Mouse (Mus musculus): ENCODE results near the gene F8a. TPM values are rescaled to one million over a fixed set of nuclear protein-coding genes. Genes with fewer than 3 reads are reported as not detected.
"Not testable (repeated sequence)": the region's sequence is repeated elsewhere in the genome, so short reads cannot be mapped to it uniquely, and the experiment has no call there.

F8a gene
- total RNA-seq (2017), result 2.7 to 6.9 TPM (median 4.8 TPM) in 3 replicates

GRCm38 (mm10) chrX:73227914-73228605 lies at the start of gene F8a:
TSS of gene F8a (plus strand) at chrX:73228291.
- peak; percentile 100 for ATAC-seq (replicated peaks; ENCODE audit: insufficient number of reproducible peaks, low FRiP score, low TSS enrichment, poor library complexity, severe bottlenecking)

DNA sequence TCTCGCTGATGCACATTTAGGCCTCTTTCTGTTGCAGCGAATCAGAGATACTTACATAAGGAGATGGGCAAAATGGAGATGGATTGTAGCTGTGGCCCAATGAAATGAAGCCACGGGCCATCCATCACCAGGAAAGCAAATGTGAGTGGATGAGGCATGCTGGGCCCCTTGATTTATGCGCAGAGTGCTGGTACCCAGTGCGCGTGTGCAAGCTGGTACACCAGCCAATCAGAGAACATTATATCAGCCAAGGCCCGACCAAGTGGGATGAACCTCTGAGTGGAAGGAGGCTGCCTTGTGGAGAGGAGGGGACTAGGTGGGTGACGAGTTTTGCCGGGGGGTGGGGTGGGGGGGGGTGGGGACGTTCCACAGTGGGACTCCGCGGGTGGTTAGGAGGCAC lies 36.2 kb upstream of the F8a start, which contains the start of gene Xlr3b:
Gene Xlr3b (plus strand): TSS at position 274 of the 400 bp plus-strand sequence.
- 0 out of 2 replicates have a peak, but pooled peaks have one; percentile 31 for ATAC-seq (replicated peaks; ENCODE audit: insufficient number of reproducible peaks, low FRiP score, low TSS enrichment, poor library complexity, severe bottlenecking)

GRCm38 (mm10) chrX:73213819-73214564 lies 14.1 kb upstream of the F8a start, which contains the start of gene Xlr4b:
TSS of gene Xlr4b (plus strand) at chrX:73214333.
- not testable (repeated sequence) for ATAC-seq (replicated peaks; ENCODE audit: insufficient number of reproducible peaks, low FRiP score, low TSS enrichment, poor library complexity, severe bottlenecking)

DNA sequence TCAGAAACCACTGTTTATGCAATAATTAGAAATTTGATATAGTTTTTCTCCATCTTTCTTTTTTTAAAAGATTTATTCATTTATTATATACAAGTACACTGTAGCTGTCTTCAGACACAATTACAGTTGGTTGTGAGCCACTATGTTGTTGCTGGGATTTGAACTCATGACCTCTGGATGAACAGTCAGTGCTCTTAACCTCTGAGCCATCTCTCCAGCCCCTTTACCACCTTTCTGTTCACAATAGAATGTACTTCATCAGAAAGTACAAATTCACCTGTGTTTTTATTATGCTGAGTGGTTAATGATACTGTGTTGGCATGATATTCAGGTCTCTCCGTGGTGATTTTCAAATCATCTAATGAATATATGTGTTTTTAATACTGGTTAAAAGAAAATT lies 2.7 kb upstream of the F8a start:
- ATAC-seq (replicated peaks; ENCODE audit: insufficient number of reproducible peaks, low FRiP score, low TSS enrichment, poor library complexity, severe bottlenecking), result no peak

DNA sequence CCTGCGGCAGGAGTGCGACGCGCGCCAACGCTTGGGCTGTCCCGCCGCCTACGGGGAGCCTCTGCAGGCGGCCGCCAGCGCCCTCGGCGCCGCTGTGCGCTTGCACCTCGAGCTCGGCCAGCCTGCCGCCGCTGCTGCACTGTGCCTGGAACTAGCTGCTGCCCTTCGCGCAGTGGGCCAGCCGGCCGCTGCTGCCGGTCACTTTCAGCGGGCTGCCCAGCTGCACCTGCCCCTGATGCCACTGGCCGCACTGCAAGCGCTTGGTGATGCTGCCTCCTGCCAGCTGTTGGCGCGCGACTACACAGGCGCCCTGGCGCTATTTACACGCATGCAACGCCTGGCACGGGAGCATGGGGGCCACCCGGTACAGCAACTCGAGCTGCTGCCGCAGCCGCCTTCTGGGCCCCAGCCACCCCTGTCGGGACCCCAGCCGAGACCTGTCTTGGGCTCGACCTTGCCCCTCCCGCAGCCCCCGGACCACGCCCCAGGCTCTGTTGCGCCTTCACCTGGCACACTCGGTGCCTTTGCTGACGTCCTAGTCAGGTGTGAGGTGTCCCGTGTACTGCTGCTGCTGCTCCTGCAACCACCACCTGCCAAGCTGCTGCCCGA lies 619 bp downstream of the F8a start:
- 0 out of 2 replicates have a peak, but pooled peaks have one; percentile 45 for ATAC-seq (replicated peaks; ENCODE audit: insufficient number of reproducible peaks, low FRiP score, low TSS enrichment, poor library complexity, severe bottlenecking)

GRCm38 (mm10) chrX:73229288-73229687 lies 1.2 kb downstream of the F8a start:
- no peak for ATAC-seq (replicated peaks; ENCODE audit: insufficient number of reproducible peaks, low FRiP score, low TSS enrichment, poor library complexity, severe bottlenecking)

DNA sequence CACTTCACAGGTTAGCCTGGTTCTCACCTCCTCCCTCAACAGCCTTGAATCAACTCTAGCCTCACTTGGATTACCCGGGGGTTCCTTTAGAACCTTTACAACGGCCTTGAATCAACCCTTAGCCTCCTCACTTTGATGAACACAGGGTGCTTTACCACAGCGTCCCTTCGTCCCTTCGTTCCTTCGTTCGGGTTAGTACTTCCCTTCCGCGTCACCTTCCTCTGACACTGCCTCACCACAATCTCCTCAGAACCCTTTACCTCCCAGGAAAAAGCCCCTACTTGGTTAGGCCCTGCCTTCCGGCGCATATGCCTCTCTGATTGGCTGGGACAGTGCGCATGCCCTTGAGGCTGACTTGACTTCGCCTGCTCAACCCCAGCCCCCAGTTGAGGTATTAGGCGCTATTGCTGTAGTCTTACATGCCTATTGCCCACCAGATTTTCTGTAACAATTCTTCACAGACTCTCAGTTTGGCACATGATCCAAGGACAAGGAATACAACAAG lies 14.8 kb downstream of the F8a start, which contains the start of gene Xlr4c:
Gene Xlr4c (minus strand): TSS at position 310 of the 505 bp plus-strand sequence.
- ATAC-seq (replicated peaks; ENCODE audit: insufficient number of reproducible peaks, low FRiP score, low TSS enrichment, poor library complexity, severe bottlenecking), result not testable (repeated sequence)

GRCm38 (mm10) chrX:73262428-73262827 lies 34.3 kb downstream of the F8a start:
- not testable (repeated sequence) for ATAC-seq (replicated peaks; ENCODE audit: insufficient number of reproducible peaks, low FRiP score, low TSS enrichment, poor library complexity, severe bottlenecking)

GRCm38 (mm10) chrX:73265270-73265669 lies 37.2 kb downstream of the F8a start, which contains the start of gene Xlr3c:
TSS of gene Xlr3c (minus strand) at chrX:73265390.
- not testable (repeated sequence) for ATAC-seq (replicated peaks; ENCODE audit: insufficient number of reproducible peaks, low FRiP score, low TSS enrichment, poor library complexity, severe bottlenecking)

Other genes with a start within 250 kb of the F8a start
- gene Zfp185, start 241.0 kb upstream of the F8a start, total RNA-seq (2017), result not detected in 3 replicates
- gene Pnma5, start 191.2 kb upstream of the F8a start, total RNA-seq (2017), result not detected in 3 replicates
- gene Pnma3, start 163.5 kb upstream of the F8a start, total RNA-seq (2017), result not detected in 3 replicates
- gene Xlr4a, start 145.8 kb upstream of the F8a start, total RNA-seq (2017), result 10.5 to 20.8 TPM (median 17.3 TPM) in 3 replicates
- not detected in 3 replicates for gene Xlr3a, start 131.2 kb upstream of the F8a start, total RNA-seq (2017)
- gene Gm14685, start 111.2 kb upstream of the F8a start, total RNA-seq (2017), result 0.11 to 0.29 TPM in 2 of 3 replicates, not detected in the other
- not detected in 3 replicates for gene Xlr5b, start 79.5 kb upstream of the F8a start, total RNA-seq (2017)
- gene DXBay18, start 78.8 kb upstream of the F8a start, total RNA-seq (2017), result not detected in 3 replicates
- gene Spin2d, start 51.3 kb upstream of the F8a start, total RNA-seq (2017), result not detected in 3 replicates
- gene Xlr3b, start 36.1 kb upstream of the F8a start, total RNA-seq (2017), result 13.7 to 20.2 TPM (median 19.5 TPM) in 3 replicates
- 25.8 to 58.7 TPM (median 33.4 TPM) in 3 replicates for gene Xlr4b, start 14.0 kb upstream of the F8a start, total RNA-seq (2017)
- 3.9 to 27.0 TPM (median 6.7 TPM) in 3 replicates for gene Xlr4c, start 14.8 kb downstream of the F8a start, total RNA-seq (2017)
- not detected in 3 replicates for gene Xlr3c, start 37.1 kb downstream of the F8a start, total RNA-seq (2017)
- gene Xlr5a, start 64.7 kb downstream of the F8a start, total RNA-seq (2017), result not detected in 3 replicates
- gene Xlr5c, start 64.7 kb downstream of the F8a start, total RNA-seq (2017), result not detected in 3 replicates
- not detected in 3 replicates for gene Gm45015, start 108.5 kb downstream of the F8a start, total RNA-seq (2017)
- gene Zfp275, start 114.3 kb downstream of the F8a start, total RNA-seq (2017), result 5.9 to 13.7 TPM (median 12.7 TPM) in 3 replicates
- gene Gm18336, start 170.4 kb downstream of the F8a start, total RNA-seq (2017), result not detected in 3 replicates
- 0.10 TPM in 1 of 3 replicates, not detected in the others for gene Zfp92, start 182.8 kb downstream of the F8a start, total RNA-seq (2017)
- gene Trex2, start 207.1 kb downstream of the F8a start, total RNA-seq (2017), result not detected in 3 replicates
- gene Haus7, start 230.8 kb downstream of the F8a start, total RNA-seq (2017), result 16.3 to 24.5 TPM (median 18.2 TPM) in 3 replicates